Mouse (Mus musculus) liver, adult 2 months (tissue): ENCODE measurements around the gene Snta1. TPM values are rescaled to one million over a fixed set of nuclear protein-coding genes. Genes with fewer than 3 reads are reported as not detected.

Experiments used
- DNase-seq: peaks from one replicate; pipeline ENCODE4 v3.0.0-alpha.2; 2011; ENCODE audit warnings: low read depth, low spot score; ENCODE audit errors: extremely low read depth
- H3K27ac ChIP-seq: fragments of 200-500 bp; replicated peaks from 2 replicates; pipeline ENCODE4 v1.5.1; 2012; ENCODE audit warnings: low read depth, mild to moderate bottlenecking, control low read depth, inconsistent platforms, low read length; ENCODE audit not compliant: insufficient read depth
- H3K27me3 ChIP-seq: fragments of 200-500 bp; 2 replicates; pipeline ENCODE4 v1.6.1; 2012; ENCODE audit warnings: mild to moderate bottlenecking, moderate library complexity, low read length, inconsistent platforms; ENCODE audit not compliant: control insufficient read depth, insufficient read depth
- H3K36me3 ChIP-seq: fragments of 200-500 bp; 2 replicates; pipeline ENCODE4 v1.6.1; 2012; ENCODE audit warnings: low read length, inconsistent platforms; ENCODE audit not compliant: control insufficient read depth, insufficient read depth
- H3K4me1 ChIP-seq: fragments of 200-500 bp; 2 replicates; pipeline ENCODE4 v1.6.1; 2011; ENCODE audit warnings: low read length; ENCODE audit not compliant: control insufficient read depth, insufficient read depth
- H3K4me3 ChIP-seq: fragments of 200-500 bp; 2 replicates; pipeline ENCODE4 v1.5.1; 2011; ENCODE audit warnings: low read depth, mild to moderate bottlenecking, control low read depth, low read length, moderate library complexity; ENCODE audit not compliant: insufficient read depth
- H3K79me2 ChIP-seq: fragments of 200-500 bp; 2 replicates; pipeline ENCODE4 v1.6.1; 2012; ENCODE audit warnings: inconsistent platforms, mild to moderate bottlenecking, low read length, moderate library complexity; ENCODE audit not compliant: control insufficient read depth, insufficient read depth
- H3K9ac ChIP-seq: fragments of 200-500 bp; 2 replicates; pipeline ENCODE4 v1.6.1; 2012; ENCODE audit warnings: low read depth, mild to moderate bottlenecking, control low read depth, inconsistent platforms, low read length
- CTCF ChIP-seq: fragments of 200-500 bp; IDR thresholded peaks from 2 replicates; pipeline ENCODE4 v1.5.1; 2011; ENCODE audit warnings: low read depth, low read length, control low read depth
- POLR2A ChIP-seq: fragments of 200-500 bp; IDR thresholded peaks from 2 replicates; pipeline ENCODE4 v1.6.1; 2011; ENCODE audit warnings: low read length, control low read depth; ENCODE audit not compliant: insufficient read depth; ENCODE audit errors: extremely low read depth
- WGBS: fragments of 180-500 bp; shearing (Covaris S2); methylation state at CpG from one replicate; pipeline ENCODE4 v1.1.7; 2018; 5-methylcytosine and 5-hydroxymethylcytosine counted together
- polyA plus RNA-seq: library from polyadenylated mRNA; depleted of rRNA; stranded (reverse); fragments of >200 nt; gene quantifications from 2 replicates; pipeline ENCODE4 v1.2.3, GENCODE M21; 2012
- total RNA-seq: library from RNA; depleted of rRNA; stranded (reverse); fragments of >200 nt; gene quantifications from 2 replicates; pipeline ENCODE4 v1.2.3, GENCODE M21; 2014

Snta1 gene
- total and polyA plus RNA-seq, 2 experiments = 10.3 to 21.4 TPM

DNA sequence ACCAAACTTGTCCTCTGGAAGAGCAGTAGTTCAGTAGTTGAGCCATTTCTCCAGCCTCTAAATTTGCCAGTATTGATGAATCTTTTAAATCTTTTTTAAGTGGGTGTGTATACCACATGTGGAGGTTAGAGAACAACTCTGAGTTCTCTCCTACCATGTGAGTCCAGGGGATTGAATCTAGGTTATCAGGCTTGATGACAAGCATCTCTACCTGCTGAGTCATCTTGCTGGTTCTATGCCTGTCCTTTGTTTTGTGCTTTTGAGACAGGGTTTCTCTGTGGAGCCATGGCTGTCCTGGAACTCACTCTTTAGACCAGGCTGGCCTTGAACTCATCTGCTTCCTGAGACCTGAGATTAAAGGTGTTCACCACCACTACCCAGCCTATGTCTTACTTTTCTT lies 40.7 kb upstream of the Snta1 start:
- TF ChIP-seq POLR2A (no peak), CTCF (no peak)
- Histone ChIP-seq H3K27ac (no peak overlapping the region), H3K4me1 (no peaks in the 10 kb centered on the region; the same call in 1 of the 2 replicates)

DNA sequence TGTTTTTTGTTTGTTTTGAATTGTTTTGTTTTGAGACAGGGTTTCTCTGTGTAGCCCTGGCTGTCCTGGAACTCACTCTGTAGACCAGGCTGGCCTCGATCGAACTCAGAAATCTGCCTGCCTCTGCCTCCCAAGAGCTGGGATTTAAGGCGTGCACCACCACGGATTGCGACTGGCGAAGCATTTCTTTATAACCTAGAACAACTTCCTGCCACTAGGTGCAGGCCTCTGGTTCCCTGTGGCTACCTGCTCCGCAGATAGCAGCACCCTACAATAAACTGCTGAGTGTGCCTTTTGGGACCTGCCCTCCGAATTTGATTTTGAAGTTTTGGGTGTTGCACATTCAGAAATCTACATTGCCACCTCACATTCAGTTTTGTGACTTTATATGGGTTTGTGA lies 39.9 kb upstream of the Snta1 start:
- H3K79me2 ChIP-seq = peaks cover 33% of the 10 kb centered on the region
- H3K27me3 ChIP-seq = no peaks in the 10 kb centered on the region
- peaks cover 2% of the 10 kb centered on the region; the same call in 1 of the 2 replicates for H3K36me3 ChIP-seq
- no peak overlapping the region for H3K27ac ChIP-seq
- no peak overlapping the region for H3K4me3 ChIP-seq
- H3K9ac ChIP-seq = no peak overlapping the region
- 98% methylated on average over 8 of the region's 8 CpGs for WGBS
- no peaks in the 10 kb centered on the region; the same call in 1 of the 2 replicates for H3K4me1 ChIP-seq
- TF ChIP-seq CTCF (no peak), POLR2A (no peak)
- no peak for DNase-seq

More for the DNA sequence above, 40.7 kb upstream of the Snta1 start:
- H3K36me3 ChIP-seq = no peaks in the 10 kb centered on the region; the same call in 1 of the 2 replicates
- H3K27me3 ChIP-seq = no peaks in the 10 kb centered on the region
- no peak overlapping the region for H3K4me3 ChIP-seq
- DNase-seq = no peak
- H3K79me2 ChIP-seq = peaks cover 28% of the 10 kb centered on the region; the same call in 1 of the 2 replicates
- H3K9ac ChIP-seq = no peak overlapping the region

DNA sequence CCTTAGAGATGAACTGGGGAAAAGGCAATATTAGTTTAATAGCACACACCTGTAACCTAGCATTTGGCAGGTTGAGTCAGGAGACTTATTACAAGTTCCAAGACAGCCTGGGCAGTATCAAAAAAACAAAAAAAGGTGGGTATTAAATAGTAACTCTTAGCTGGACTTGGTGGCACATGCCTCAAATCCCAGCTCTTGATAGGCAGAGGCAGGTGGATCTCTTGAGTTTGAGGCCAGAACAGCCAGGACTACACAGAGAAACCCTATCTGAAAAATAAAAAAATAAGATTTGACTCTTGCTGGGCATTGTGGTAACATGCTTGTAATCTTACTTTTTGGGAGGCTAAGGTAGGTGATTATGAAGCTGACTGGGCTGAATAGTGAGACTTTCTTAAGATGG lies 32.6 kb upstream of the Snta1 start:
- no peak for TF ChIP-seq POLR2A
- no peak for TF ChIP-seq CTCF
- Histone ChIP-seq H3K4me3 (no peak overlapping the region), H3K4me1 (peaks cover 5% of the 10 kb centered on the region; the same call in 1 of the 2 replicates), H3K27me3 (no peaks in the 10 kb centered on the region), H3K9ac (no peak overlapping the region), H3K79me2 (peaks cover 30% of the 10 kb centered on the region), H3K36me3 (peaks cover 2% of the 10 kb centered on the region; the same call in 1 of the 2 replicates), H3K27ac (no peak overlapping the region)
- no peak for DNase-seq

GRCm38 (mm10) chr2:154437191-154437527 lies 29.3 kb upstream of the Snta1 start:
- Histone ChIP-seq H3K4me3 (peak overlapping the region; percentile 85), H3K36me3 (no peaks in the 10 kb centered on the region), H3K79me2 (peaks cover 15% of the 10 kb centered on the region; the same call in 1 of the 2 replicates), H3K4me1 (peaks cover 5% of the 10 kb centered on the region; the same call in 1 of the 2 replicates), H3K27ac (peak overlapping the region; percentile 86), H3K9ac (peak overlapping the region; percentile 88), H3K27me3 (no peaks in the 10 kb centered on the region)
- WGBS = 10% methylated on average over 7 of the region's 7 CpGs
- TF ChIP-seq CTCF = no peak
- TF ChIP-seq POLR2A = no peak
- no peak for DNase-seq

GRCm38 (mm10) chr2:154436458-154437190 lies 28.7 kb upstream of the Snta1 start, which contains the start of gene Cbfa2t2:
Cbfa2t2 (plus strand) TSS chr2:154436481.
- Histone ChIP-seq H3K4me1 (peaks cover 5% of the 10 kb centered on the region; the same call in 1 of the 2 replicates), H3K9ac (peak within 1 kb of the TSS; percentile 88), H3K79me2 (peaks cover 12% of the 10 kb centered on the region; the same call in 1 of the 2 replicates), H3K27me3 (no peaks in the 10 kb centered on the region), H3K4me3 (peak within 1 kb of the TSS; percentile 85), H3K27ac (peak within 1 kb of the TSS; percentile 86), H3K36me3 (no peaks in the 10 kb centered on the region)
- peak; percentile 59 for DNase-seq
- WGBS = under 1% methylated on average over 64 of the region's 70 CpGs
- TF ChIP-seq POLR2A = no peak
- TF ChIP-seq CTCF = no peak

GRCm38 (mm10) chr2:154436076-154436457 lies 28.2 kb upstream of the Snta1 start:
- peaks cover 12% of the 10 kb centered on the region; the same call in 1 of the 2 replicates for H3K79me2 ChIP-seq
- TF ChIP-seq CTCF = no peak
- TF ChIP-seq POLR2A = 0 out of 2 replicates have a peak, but pooled peaks have one; percentile 17
- H3K4me3 ChIP-seq = peak overlapping the region; percentile 48
- DNase-seq = peak; percentile 85
- H3K36me3 ChIP-seq = no peaks in the 10 kb centered on the region
- H3K4me1 ChIP-seq = peaks cover 5% of the 10 kb centered on the region; the same call in 1 of the 2 replicates
- peak overlapping the region; percentile 43; the same call in 1 of the 2 replicates for H3K27ac ChIP-seq
- H3K9ac ChIP-seq = no peak overlapping the region; the same call in 1 of the 2 replicates
- no peaks in the 10 kb centered on the region for H3K27me3 ChIP-seq
- 2% methylated on average over 44 of the region's 44 CpGs for WGBS
